Mouse (Mus musculus) ovary, postnatal 14 days (tissue): ENCODE measurements at regions not wholly inside any gene's neighbourhood (a gene's known extent, or its start where the extent isn't known, plus 50 kb on each side); places are given as distances from the start of the nearest gene placed in this dataset.
"Not testable (repeated sequence)": the region's sequence is repeated elsewhere in the genome, so short reads cannot be mapped to it uniquely, and the experiment has no call there.

ENCODE experiments used
- DNase-seq: peaks from one replicate; pipeline ENCODE4 v3.0.0; 2022; ENCODE audit warnings: low spot score

DNA sequence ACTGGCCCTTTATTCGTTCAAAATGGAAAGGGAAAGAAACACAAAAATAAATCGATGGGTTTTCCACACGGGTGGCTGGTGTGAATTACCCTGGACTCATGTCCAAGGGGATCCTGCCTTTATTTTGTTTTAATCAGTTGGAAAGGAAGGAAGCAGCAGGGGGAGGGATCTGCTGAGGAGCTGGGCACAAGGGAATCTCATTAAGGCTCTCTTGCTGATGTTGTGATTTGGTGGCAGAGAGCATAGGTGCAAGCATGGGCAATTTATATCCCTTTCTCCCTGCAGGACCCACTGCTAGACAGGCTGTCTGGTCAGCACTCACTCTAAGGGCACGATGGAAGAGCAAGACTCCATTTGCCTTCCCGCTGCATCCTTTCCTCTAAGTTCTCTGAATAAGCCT lies 469.2 kb downstream of the Epha7 start:
- no peak for DNase-seq

GRCm38 (mm10) chr4:29301348-29301747 lies 488.4 kb downstream of the Epha7 start:
- peak; percentile 13 for DNase-seq

DNA sequence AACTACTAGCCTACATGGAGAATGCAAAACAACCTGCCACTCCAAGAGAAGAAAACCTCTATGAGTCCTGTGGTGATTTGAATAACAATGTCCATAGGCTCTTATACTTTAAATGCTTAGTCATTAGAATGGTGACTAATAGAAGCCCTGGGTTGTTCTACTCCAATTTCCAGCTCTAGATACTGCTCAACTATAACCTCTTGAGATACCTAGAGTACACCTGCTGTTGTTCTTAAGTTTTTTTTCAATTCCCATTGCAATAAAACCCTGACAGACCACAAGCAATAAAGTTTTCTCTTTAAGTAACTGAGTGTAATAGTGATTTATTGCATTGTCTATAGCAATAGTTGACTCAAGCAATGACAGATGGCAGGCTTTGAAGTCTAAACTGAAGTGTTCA lies 491.0 kb downstream of the Epha7 start:
- no peak for DNase-seq

- no peak for DNase-seq
These were observed 494.3 kb downstream of the Epha7 start for GRCm38 (mm10) chr4:29307245-29307644.

- DNase-seq = no peak
These were observed 511.0 kb downstream of the Epha7 start for GRCm38 (mm10) chr4:29323921-29324320.

DNA sequence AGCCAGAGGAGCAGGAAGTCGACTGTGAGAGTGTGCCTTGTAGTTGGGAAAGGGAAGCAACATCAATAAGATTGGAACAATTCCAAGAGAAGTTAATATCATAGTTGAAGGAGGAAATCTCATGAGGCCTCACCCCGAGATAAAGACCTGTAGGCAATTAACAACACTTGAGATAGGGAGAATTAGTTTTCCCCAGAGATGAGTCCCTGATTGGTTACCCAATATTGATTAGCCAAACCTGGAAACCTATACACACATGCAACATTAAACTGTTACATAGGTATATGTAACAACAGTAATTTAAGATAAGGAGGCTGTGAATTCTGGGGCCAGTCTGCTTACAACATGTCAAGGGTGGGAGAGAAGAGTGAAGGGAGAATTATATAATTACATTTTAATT lies 516.2 kb downstream of the Epha7 start:
- no peak for DNase-seq

GRCm38 (mm10) chr4:29331747-29332146 lies 518.8 kb downstream of the Epha7 start:
- DNase-seq = no peak

DNA sequence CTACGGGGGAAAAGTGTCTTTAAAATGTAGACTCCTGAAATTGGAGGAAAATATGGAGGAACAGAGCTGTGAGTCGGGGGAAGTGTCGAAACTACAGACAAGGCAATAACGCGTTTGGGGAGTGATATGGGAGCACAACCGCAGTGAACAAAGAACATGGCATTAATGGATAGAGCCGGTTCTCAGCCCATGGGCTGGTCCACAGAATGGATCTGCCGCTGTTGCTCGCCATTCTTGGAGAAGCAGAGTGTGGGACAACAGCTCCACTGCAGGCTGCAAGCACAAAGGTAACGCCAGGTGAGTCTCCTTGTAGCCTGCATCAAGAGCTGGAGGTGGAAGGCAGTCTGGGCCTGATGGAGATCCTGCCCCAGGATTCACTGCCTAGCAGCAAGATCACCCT lies 524.3 kb downstream of the Epha7 start:
- DNase-seq = no peak

DNA sequence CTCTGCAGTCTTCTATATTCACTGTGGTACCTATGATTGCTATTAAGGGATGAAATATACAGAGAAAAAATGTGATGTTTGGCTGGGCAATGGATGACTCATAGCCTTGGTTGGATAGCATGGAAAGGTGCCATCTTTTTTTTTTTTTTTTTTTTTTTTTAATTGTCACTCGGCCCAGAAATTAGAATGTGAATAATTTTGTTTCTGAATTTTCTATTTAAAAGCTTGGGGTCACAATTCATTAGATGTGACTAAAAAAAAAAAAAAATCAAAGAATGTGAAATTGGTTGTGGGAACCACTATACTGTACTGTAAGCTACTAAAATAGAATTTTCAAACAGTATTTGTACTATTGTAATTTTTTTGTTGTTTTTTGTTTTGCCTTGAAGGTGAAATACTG lies 549.3 kb downstream of the Epha7 start:
- no peak for DNase-seq

- no peak for DNase-seq
These were observed 576.4 kb downstream of the Epha7 start for GRCm38 (mm10) chr4:29389282-29389681.

DNA sequence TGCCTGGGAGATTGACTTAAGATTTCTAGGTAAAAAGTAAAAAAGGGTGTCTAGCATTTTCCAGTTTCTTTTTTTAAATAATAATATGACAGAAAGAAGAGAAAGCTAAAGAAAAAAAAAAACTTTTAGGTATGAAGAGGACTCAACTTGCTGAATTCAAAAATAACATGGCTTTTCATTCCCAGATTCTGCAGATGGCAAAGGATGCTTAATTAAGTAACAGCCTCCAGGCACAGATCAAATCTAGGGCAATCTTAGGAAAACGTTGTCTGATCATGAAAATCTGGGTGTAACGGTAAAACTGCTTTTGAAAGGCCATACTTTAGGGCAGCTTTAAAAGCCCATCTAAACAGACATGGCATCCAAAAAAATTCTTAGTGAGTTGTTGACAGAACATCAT lies 577.4 kb downstream of the Epha7 start:
- DNase-seq = no peak

DNA sequence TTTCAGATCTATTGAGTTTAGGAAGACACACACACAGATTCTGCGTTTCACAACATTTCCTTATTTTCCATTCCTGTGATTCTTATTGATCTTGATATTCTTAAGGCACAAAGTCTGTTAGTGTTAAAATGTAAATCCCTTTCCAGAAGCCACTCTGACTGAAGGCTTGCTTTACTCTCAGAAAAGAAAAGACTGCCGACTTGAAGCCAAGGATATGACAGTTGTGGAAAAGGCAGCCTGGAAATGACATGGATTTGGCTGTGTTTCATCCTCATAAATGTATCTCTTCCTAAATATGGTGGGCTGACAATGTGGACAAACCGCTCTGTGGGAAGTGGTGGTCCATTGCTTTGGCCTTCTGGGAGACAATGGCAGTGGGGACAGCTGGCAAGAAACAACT lies 589.2 kb downstream of the Epha7 start:
- DNase-seq = no peak

- no peak for DNase-seq
These were observed 601.7 kb downstream of the Epha7 start for GRCm38 (mm10) chr4:29414616-29415015.

GRCm38 (mm10) chr4:29420198-29420792 lies 607.4 kb downstream of the Epha7 start:
- DNase-seq = no peak

- DNase-seq = not testable (repeated sequence)
These were observed 618.6 kb downstream of the Epha7 start for GRCm38 (mm10) chr4:29431493-29431892.

GRCm38 (mm10) chr4:29463329-29463728 lies 650.4 kb downstream of the Epha7 start:
- no peak for DNase-seq

DNA sequence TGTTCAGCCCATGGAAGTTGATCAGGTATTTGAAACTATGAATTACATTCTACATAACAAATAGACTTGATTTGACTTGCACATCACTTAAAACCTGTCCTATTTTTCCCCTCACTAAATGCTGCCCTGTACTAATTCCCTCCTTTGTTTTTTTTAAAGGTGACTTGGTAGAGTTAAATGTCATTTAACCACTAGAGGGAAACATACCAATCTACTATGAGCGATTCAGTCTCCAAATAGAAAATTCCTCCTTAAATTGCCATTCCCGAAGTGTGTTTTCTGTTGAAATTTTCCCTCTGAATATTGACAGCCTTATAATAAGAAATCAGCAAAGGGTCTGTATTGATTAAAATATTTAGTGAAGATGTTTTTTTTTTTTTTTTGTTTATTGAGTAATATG lies 653.4 kb downstream of the Epha7 start:
- DNase-seq = no peak

- no peak for DNase-seq
These were observed 667.6 kb downstream of the Epha7 start for GRCm38 (mm10) chr4:29480384-29481092.

DNA sequence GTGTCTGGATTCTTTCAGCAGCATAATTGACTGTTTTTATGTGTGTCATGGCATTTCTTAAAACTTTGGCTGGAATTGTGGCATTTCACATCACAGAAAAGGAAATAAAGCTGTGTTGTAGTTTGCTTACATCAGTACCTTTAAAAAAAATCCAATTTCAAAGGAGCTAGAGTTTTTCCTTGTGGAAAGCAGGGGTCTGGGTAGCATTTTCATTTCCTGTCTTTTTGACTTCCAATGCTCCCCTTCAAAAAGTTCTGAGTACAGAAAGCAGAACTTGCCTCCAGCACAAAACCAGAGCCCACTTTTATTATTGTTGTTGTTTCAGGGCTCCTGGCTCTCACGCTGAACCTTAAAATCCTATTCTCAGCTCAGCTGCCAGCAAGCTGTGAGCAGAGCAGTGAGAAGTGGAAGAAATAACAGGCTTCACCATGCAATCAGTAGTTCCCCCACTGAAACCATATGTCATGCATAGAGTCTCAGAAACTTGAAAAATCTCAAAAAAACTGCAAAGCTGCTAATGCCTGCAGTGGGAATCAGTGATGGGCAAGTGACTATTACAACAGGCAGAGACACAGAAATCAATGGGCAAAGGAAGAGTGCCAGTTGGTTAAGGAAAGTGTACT lies 668.3 kb downstream of the Epha7 start:
- no peak for DNase-seq

- no peak for DNase-seq
These were observed 669.5 kb downstream of the Epha7 start for GRCm38 (mm10) chr4:29482407-29482806.

DNA sequence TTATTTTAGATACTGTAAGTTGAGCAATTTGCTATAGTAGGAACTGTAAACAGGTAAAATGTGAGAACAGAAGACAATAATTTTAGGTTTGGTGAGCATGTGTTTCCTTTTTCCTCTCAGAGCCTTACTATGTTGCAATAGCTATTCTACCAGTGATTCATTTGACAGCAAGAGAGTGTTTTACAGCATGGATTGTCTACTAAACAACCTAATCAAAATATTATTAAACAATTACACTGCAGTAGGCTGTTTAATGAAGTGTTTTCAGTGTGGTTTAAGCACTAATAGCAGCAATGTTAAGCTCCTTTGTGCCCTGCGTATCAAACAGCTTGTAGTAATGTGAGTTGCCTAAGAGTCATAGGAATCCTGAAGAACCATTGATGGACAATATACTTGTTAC lies 687.9 kb downstream of the Epha7 start:
- DNase-seq = no peak

- no peak for DNase-seq
These were observed 712.1 kb downstream of the Epha7 start for GRCm38 (mm10) chr4:29525051-29525450.

DNA sequence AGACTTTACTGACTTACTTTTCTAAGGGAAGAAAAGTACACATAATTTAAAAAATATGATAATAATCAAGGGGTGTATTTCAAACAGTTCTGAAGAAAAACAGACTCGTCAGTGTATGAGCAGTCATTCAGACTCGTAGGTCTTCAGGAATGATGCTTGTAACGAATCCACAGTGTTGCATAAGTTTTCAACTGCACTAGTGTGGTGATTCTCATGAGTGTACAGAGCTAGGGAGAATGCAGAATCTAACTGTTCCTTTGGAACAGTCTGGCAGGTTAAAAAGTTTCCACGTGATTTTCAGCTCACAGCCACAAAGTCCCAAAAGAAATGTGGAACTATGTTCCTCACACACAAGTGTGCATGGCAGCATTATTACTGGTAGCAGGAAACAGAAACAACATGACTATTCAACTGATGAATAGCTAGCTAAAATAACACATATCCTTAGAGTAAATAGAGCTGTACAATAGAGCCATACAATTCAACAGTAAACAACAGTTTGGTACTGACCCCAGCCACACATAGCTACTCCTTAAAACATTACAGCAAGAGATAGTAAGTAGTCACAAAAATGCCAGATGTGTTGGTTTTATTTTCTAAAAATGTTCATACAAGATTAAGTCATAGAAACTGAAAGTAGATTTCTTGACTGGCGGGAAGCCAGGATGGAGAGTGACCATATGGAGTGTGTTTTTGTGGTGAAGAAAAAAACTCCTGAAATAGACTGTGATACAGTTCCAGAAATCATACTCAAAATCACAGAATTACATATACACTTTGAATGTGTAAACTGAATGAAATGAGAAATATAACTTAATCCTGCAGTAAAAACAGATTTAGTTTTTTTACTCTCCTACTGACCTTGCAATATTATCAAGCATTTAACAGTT lies 713.1 kb downstream of the Epha7 start:
- no peak for DNase-seq
